Comparison of ENCODE assay signal across 8 mouse cellular contexts in genomic region chr2:118599087-118599486, GRCm38 (mm10). TPM values are rescaled to one million over a fixed set of nuclear protein-coding genes. Genes with fewer than 3 reads are reported as not detected.
DNase-seq lines count a peak whose midpoint lies in the region; ATAC-seq and TF ChIP-seq lines count a peak whose summit lies in the region.

No protein-coding gene starts in this region.

- no peaks in the 10 kb centered on the region for H3K9me3 ChIP-seq in forebrain, embryonic 12.5 days
- H3K9me3 ChIP-seq in liver, embryonic 13.5 days (replicated peaks), result no peaks in the 10 kb centered on the region

- H3K4me2 ChIP-seq in forebrain, embryonic 12.5 days, result peak overlapping the region; percentile 70
- H3K4me2 ChIP-seq in liver, embryonic 13.5 days, result peak overlapping the region; percentile 84

- H3K4me3 ChIP-seq in spleen, adult 2 months (ENCODE audit: extremely low read depth, insufficient read depth, insufficient read length), result peak overlapping the region; percentile 11; the same call in 1 of the 2 replicates
- H3K4me3 ChIP-seq in forebrain, embryonic 12.5 days (replicated peaks), result peak overlapping the region; percentile 70
- peak overlapping the region; percentile 85 for H3K4me3 ChIP-seq in liver, embryonic 13.5 days (replicated peaks)

- no peaks in the 10 kb centered on the region for H3K36me3 ChIP-seq in spleen, adult 2 months (ENCODE audit: control insufficient read depth, insufficient read depth, low read length)
- peaks cover 36% of the 10 kb centered on the region for H3K36me3 ChIP-seq in forebrain, embryonic 12.5 days (replicated peaks)
- peaks cover 43% of the 10 kb centered on the region for H3K36me3 ChIP-seq in liver, embryonic 13.5 days

- no peak for TF ChIP-seq POLR2A in spleen, adult 2 months (IDR thresholded peaks at IDR 0.05; ENCODE audit: low read depth, low read length)

- H3K27me3 ChIP-seq in spleen, adult 2 months (ENCODE audit: control insufficient read depth, insufficient read depth, low read length), result no peaks in the 10 kb centered on the region
- H3K27me3 ChIP-seq in forebrain, embryonic 12.5 days, result no peaks in the 10 kb centered on the region
- no peaks in the 10 kb centered on the region for H3K27me3 ChIP-seq in liver, embryonic 13.5 days

- no peak for TF ChIP-seq CTCF in spleen, adult 2 months (IDR thresholded peaks at IDR 0.05; ENCODE audit: extremely low read depth, insufficient read depth, insufficient read length, insufficient replicate concordance)

- 39% methylated on average over 5 of the region's 5 CpGs for WGBS in spleen, adult 2 months
- WGBS in forebrain, embryonic 12.5 days, result 44% methylated on average over 5 of the region's 5 CpGs
- 20% methylated on average over 5 of the region's 5 CpGs for WGBS in liver, embryonic 13.5 days (ENCODE audit: insufficient replicate concordance)

- no peak for ATAC-seq in forebrain, embryonic 12.5 days (ENCODE audit: low FRiP score)
- ATAC-seq in liver, embryonic 13.5 days (ENCODE audit: low read depth), result peak; percentile 9; the same call in 1 of the 2 replicates

- H3K4me1 ChIP-seq in spleen, adult 2 months (ENCODE audit: control insufficient read depth, insufficient read depth, insufficient read length), result peaks cover 5% of the 10 kb centered on the region; the same call in 1 of the 2 replicates
- peaks cover 26% of the 10 kb centered on the region for H3K4me1 ChIP-seq in forebrain, embryonic 12.5 days
- peaks cover 43% of the 10 kb centered on the region for H3K4me1 ChIP-seq in liver, embryonic 13.5 days (replicated peaks)

- peak overlapping the region; percentile 76 for H3K9ac ChIP-seq in forebrain, embryonic 12.5 days
- H3K9ac ChIP-seq in liver, embryonic 13.5 days, result peak overlapping the region; percentile 90

- DNase-seq in spleen, adult 2 months (ENCODE audit: low read depth in 1 of 2, low spot score in 2 of 2), result no peak
- DNase-seq in spleen, postnatal 14 days (ENCODE audit: low spot score in 2 of 2), result no peak
- DNase-seq in liver, embryonic 13.5 days, result no peak
- DNase-seq in adrenal gland, adult 8-10 months, result no peak
- DNase-seq in urinary bladder, postnatal 10 days (ENCODE audit: low spot score), result no peak
- no peak for DNase-seq in adrenal gland, postnatal 36 days
- no peak for DNase-seq in lung, postnatal 25 days (ENCODE audit: low spot score)

- H3K27ac ChIP-seq in spleen, adult 2 months (ENCODE audit: insufficient read depth, low read length), result no peak overlapping the region
- H3K27ac ChIP-seq in forebrain, embryonic 12.5 days, result no peak overlapping the region
- H3K27ac ChIP-seq in liver, embryonic 13.5 days, result peak overlapping the region; percentile 73; the same call in 1 of the 2 replicates

RNA-seq across cellular contexts. Expression of gene Bub1b, which starts 1.1 kb away (rescaled TPM):
- polyA plus RNA-seq in spleen, adult 2 months (2012; rRNA removed), result 5.0 and 5.7 TPM in 2 replicates
- polyA plus RNA-seq in forebrain, embryonic 12.5 days (2016; fragmentation: Nextera tagmentation; extraction: Ambion mirVana), result 112 and 126 TPM in 2 replicates
- 47.8 and 58.8 TPM in 2 replicates for polyA plus RNA-seq in liver, embryonic 13.5 days (2015; fragmentation: Nextera tagmentation; extraction: Ambion mirVana)
- total RNA-seq in adrenal gland, adult 8-10 months (2022), result 1 to 10 TPM; 3.7 to 8.2 (median 4.8) TPM
- total RNA-seq in adrenal gland, postnatal 36 days (2021), result 1 to 10 TPM; 4.9 to 6.5 TPM

RNA-seq across cellular contexts. Expression of gene Bmf, which starts 49.6 kb away (rescaled TPM):
- polyA plus RNA-seq in spleen, adult 2 months (2012; rRNA removed), result 24.8 and 32.4 TPM in 2 replicates
- 2.2 and 3.0 TPM in 2 replicates for polyA plus RNA-seq in forebrain, embryonic 12.5 days (2016; fragmentation: Nextera tagmentation; extraction: Ambion mirVana)
- 0.27 and 0.75 TPM in 2 replicates for polyA plus RNA-seq in liver, embryonic 13.5 days (2015; fragmentation: Nextera tagmentation; extraction: Ambion mirVana)
- total RNA-seq in adrenal gland, adult 8-10 months (2022), result 10 to 100 TPM; 13.2 to 29.5 (median 19.2) TPM
- 10 to 100 TPM; 10.9 to 14.1 TPM for total RNA-seq in adrenal gland, postnatal 36 days (2021)

Comparison
In these comparisons a context has a peak if more than half of its experiments do, and no peak if none do; other contexts are left out.
1. H3K4me3 ChIP-seq: peak in every context shown above with its lines; median percentile 85 in liver, embryonic 13.5 days; 70 in forebrain, embryonic 12.5 days; 11 in spleen, adult 2 months.